Mouse (Mus musculus): ENCODE results near the gene Armc7. TPM values are rescaled to one million over a fixed set of nuclear protein-coding genes. Genes with fewer than 3 reads are reported as not detected.
A peak's percentile ranks its signal among the peaks of the same experiment; 100 is the strongest.
"Not testable (repeated sequence)": the region's sequence is repeated elsewhere in the genome, so short reads cannot be mapped to it uniquely, and the experiment has no call there.

Armc7 gene
- total RNA-seq, 2 experiments from 2014 or later, result 1.3 to 1.7 TPM

- peak; percentile 80 to 86 for DNase-seq
- intact Hi-C loops (cut with DNase I), result loop anchor here (5.0 kb wide), 2 partner anchors 119 to 224 kb away; partner anchors contain the start of genes Gga3, Grb2 and Mrps7
Measured at GRCm38 (mm10) chr11:115483726-115484125, 8.3 kb downstream of the Armc7 start.

GRCm38 (mm10) chr11:115485155-115485554 lies 9.7 kb downstream of the Armc7 start:
- no peak for DNase-seq
- intact Hi-C loops (cut with DNase I), result no loop called here

- intact Hi-C loops (cut with DNase I), result loop anchor here (2.0 kb wide), 1 partner anchor 48 kb away; the partner anchor contains the start of gene Sumo2
- no peak for DNase-seq
Measured at GRCm38 (mm10) chr11:115488551-115489104, 13.2 kb downstream of the Armc7 start.

- intact Hi-C loops (cut with DNase I), result loop anchor here (5.0 kb wide), 1 partner anchor 332 kb away; the partner anchor contains the start of gene Llgl2
- no peak for DNase-seq
Measured at GRCm38 (mm10) chr11:115490441-115491355, 15.2 kb downstream of the Armc7 start.

- peak; percentile 77 to 80 for DNase-seq
- intact Hi-C loops (cut with DNase I), result loop anchor here (5.0 kb wide), 1 partner anchor 331 kb away; the partner anchor contains the start of gene Llgl2
Measured at GRCm38 (mm10) chr11:115491356-115492083, 16.1 kb downstream of the Armc7 start, which contains the start of gene Nt5c. Gene Nt5c (minus strand): TSS chr11:115491862.

- DNase-seq, result no peak
- intact Hi-C loops (cut with DNase I), result loop anchor here (5.0 kb wide), 1 partner anchor 330 kb away; the partner anchor contains the start of gene Llgl2
Measured at GRCm38 (mm10) chr11:115492387-115492786, 16.9 kb downstream of the Armc7 start.

GRCm38 (mm10) chr11:115496559-115496958 lies 21.1 kb downstream of the Armc7 start:
- intact Hi-C loops (cut with DNase I); DNase-seq: not testable (repeated sequence)

- DNase-seq, result no peak
- intact Hi-C loops (cut with DNase I), result no loop called here
Measured at GRCm38 (mm10) chr11:115502636-115503035, 27.2 kb downstream of the Armc7 start.

- no peak for DNase-seq
- intact Hi-C loops (cut with DNase I), result no loop called here
Measured at GRCm38 (mm10) chr11:115506586-115506985, 31.1 kb downstream of the Armc7 start.

- intact Hi-C loops (cut with DNase I), result no loop called here
- DNase-seq, result no peak
Measured at GRCm38 (mm10) chr11:115508061-115508460, 32.6 kb downstream of the Armc7 start.

GRCm38 (mm10) chr11:115509773-115510506 lies 34.5 kb downstream of the Armc7 start:
- peak in 1 of 2 experiments; percentile 37 for DNase-seq
- intact Hi-C loops (cut with DNase I), result no loop called here

GRCm38 (mm10) chr11:115510507-115510888 lies 35.0 kb downstream of the Armc7 start:
- no peak for DNase-seq
- intact Hi-C loops (cut with DNase I), result no loop called here

GRCm38 (mm10) chr11:115511121-115511520 lies 35.7 kb downstream of the Armc7 start:
- DNase-seq, result no peak
- intact Hi-C loops (cut with DNase I), result no loop called here

GRCm38 (mm10) chr11:115512004-115512403 lies 36.5 kb downstream of the Armc7 start:
- DNase-seq, result no peak
- intact Hi-C loops (cut with DNase I), result no loop called here

GRCm38 (mm10) chr11:115512407-115513183 lies 37.1 kb downstream of the Armc7 start:
- peak in 1 of 2 experiments; percentile 41 for DNase-seq
- intact Hi-C loops (cut with DNase I), result no loop called here

- DNase-seq, result peak; percentile 45 to 54
- intact Hi-C loops (cut with DNase I), result loop anchor here (1.0 kb wide), 1 partner anchor 23 kb away; the partner anchor contains the start of gene Sumo2
Measured at GRCm38 (mm10) chr11:115513271-115514237, 38.1 kb downstream of the Armc7 start.

GRCm38 (mm10) chr11:115514238-115514663 lies 38.8 kb downstream of the Armc7 start, which contains the start of gene Jpt1:
Gene Jpt1 (minus strand): TSS chr11:115514387.
- intact Hi-C loops (cut with DNase I), result loop anchor here (1.0 kb wide), 1 partner anchor 22 kb away; the partner anchor contains the start of gene Sumo2
- peak; percentile 95 to 97 for DNase-seq

GRCm38 (mm10) chr11:115515021-115515420 lies 39.6 kb downstream of the Armc7 start:
- intact Hi-C loops (cut with DNase I), result no loop called here
- DNase-seq, result no peak

Data from heart, postnatal 14 days (tissue).